Mouse (Mus musculus): ENCODE results near the gene Pla2g1b. TPM values are rescaled to one million over a fixed set of nuclear protein-coding genes. Genes with fewer than 3 reads are reported as not detected.
"Not testable (repeated sequence)": the region's sequence is repeated elsewhere in the genome, so short reads cannot be mapped to it uniquely, and the experiment has no call there.

Pla2g1b gene
- polyA plus RNA-seq, 2 experiments = not detected

DNA sequence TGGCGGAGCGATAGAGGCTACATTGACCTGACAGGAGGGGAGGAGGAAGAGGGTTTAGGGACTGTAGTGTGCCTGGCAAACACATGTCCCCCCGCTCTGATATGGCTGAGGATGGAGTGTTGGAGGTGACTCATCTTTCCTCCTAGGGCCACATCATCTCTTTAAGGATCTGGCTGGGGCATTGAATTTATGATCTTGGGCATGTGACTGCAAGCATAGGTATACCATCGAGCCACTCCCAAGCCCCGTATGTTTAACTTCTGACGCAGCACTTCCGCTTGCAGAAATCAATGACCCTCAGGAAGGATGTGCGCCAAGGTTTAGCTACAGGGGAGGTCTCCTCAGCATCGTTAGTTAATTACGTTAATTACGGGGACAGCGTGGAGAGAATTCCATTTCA, 37.0 kb downstream of the Pla2g1b start:
- ATAC-seq (ENCODE audit: low FRiP score, low read depth) (no peak), DNase-seq (ENCODE audit: low spot score) (no peak)
- Histone ChIP-seq H3K4me2 (replicated peaks; ENCODE audit: low read depth, low read length, severe bottlenecking) (no peak overlapping the region), H3K4me1 (ENCODE audit: control insufficient read depth, insufficient read depth, low read length) (peaks cover 6% of the 10 kb centered on the region), H3K9ac (ENCODE audit: low read depth, low read length, severe bottlenecking) (no peak overlapping the region), H3K36me3 (ENCODE audit: control insufficient read depth, insufficient read depth, low read length) (no peaks in the 10 kb centered on the region), H3K27ac (replicated peaks; ENCODE audit: low read depth, low read length) (no peak overlapping the region), H3K27me3 (ENCODE audit: control insufficient read depth, insufficient read depth, low read length) (no peaks in the 10 kb centered on the region), H3K4me3 (replicated peaks; ENCODE audit: low read length) (no peak overlapping the region), H3K9me3 (ENCODE audit: control insufficient read depth, low read length) (no peaks in the 10 kb centered on the region)
- TF ChIP-seq POLR2A (IDR thresholded peaks at IDR 0.05; ENCODE audit: borderline replicate concordance, extremely low read depth, insufficient read depth, insufficient read length) = no peak
- WGBS = 61% methylated on average over 12 of the region's 12 CpGs

DNA sequence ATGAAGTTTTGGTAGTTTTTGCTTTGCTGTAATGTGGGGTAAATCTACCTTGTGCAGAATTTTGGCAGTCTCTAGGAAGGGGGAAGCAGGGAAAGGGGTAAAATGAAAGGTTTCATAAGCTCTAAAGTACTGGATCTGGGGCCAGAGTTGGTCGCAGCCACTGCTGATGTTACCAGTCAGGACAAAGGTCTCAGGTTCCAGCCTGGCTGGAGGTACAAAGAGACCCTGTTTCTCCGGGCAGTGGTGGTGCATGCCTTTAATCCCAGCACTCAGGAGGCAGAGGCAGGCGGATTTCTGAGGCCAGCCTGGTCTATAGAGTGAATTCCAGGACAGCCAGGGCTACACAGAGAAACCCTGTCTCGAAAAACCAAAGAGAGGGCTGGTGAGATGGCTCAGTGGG, 39.6 kb downstream of the Pla2g1b start:
- 75% methylated on average over 4 of the region's 4 CpGs for WGBS
- not testable (repeated sequence) for H3K9ac ChIP-seq (ENCODE audit: low read depth, low read length, severe bottlenecking); H3K27ac ChIP-seq (replicated peaks; ENCODE audit: low read depth, low read length); ATAC-seq (ENCODE audit: low FRiP score, low read depth); DNase-seq (ENCODE audit: low spot score); H3K9me3 ChIP-seq (ENCODE audit: control insufficient read depth, low read length); H3K4me2 ChIP-seq (replicated peaks; ENCODE audit: low read depth, low read length, severe bottlenecking); H3K4me3 ChIP-seq (replicated peaks; ENCODE audit: low read length); H3K36me3 ChIP-seq (ENCODE audit: control insufficient read depth, insufficient read depth, low read length); H3K27me3 ChIP-seq (ENCODE audit: control insufficient read depth, insufficient read depth, low read length)
- H3K4me1 ChIP-seq (ENCODE audit: control insufficient read depth, insufficient read depth, low read length) = peaks cover 29% of the 10 kb centered on the region

DNA sequence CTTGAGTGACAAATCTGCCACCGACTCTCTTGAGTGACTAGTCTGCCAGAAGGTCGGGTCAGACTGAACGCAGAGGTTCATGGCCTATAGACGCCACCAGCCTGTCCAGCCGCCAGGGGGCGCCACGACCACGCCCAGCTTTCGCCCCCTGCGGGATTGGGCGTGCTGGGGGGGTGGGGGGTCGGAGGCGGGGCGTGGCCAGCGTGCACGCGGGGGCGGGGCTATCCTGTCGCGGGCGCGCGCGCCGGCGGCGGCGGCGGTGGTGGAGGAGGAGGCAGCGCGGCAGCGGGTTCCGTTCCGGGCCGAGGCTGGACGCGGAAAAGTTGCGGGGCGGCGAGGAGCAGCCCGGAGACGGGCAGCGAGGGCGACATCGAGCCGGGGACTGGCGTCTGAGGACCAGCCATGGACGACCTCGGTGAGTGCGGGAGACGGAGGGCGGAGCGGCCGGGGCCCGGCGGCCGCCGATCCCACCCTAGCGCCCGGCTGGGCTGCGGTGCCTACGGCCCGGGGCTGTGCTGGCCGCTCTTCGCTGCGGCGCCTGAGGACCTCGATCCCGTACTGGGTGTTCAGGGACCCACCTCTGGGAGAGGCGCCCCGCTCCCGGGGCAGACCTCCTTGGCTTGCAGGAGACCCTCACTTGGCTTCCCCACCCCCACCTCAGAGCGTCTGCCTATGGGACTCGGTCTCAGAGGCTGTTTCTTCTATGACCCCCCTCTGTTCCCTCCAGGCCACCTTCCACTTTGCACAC, 40.6 kb downstream of the Pla2g1b start, which contains the start of gene Pxn:
Pxn (plus strand) TSS at position 223 of the 748 bp plus-strand sequence.
- H3K9me3 ChIP-seq (ENCODE audit: control insufficient read depth, low read length) = no peaks in the 10 kb centered on the region
- H3K9ac ChIP-seq (ENCODE audit: low read depth, low read length, severe bottlenecking) = peak within 1 kb of the TSS; percentile 89
- H3K4me3 ChIP-seq (replicated peaks; ENCODE audit: low read length) = peak within 1 kb of the TSS; percentile 99
- peak; percentile 87 for DNase-seq (ENCODE audit: low spot score)
- ATAC-seq (ENCODE audit: low FRiP score, low read depth) = peak; percentile 86
- TF ChIP-seq POLR2A (IDR thresholded peaks at IDR 0.05; ENCODE audit: borderline replicate concordance, extremely low read depth, insufficient read depth, insufficient read length) = peak; percentile 85; the same call in 1 of the 2 replicates
- WGBS = 2% methylated on average over 52 of the region's 74 CpGs
- H3K4me1 ChIP-seq (ENCODE audit: control insufficient read depth, insufficient read depth, low read length) = peaks cover 29% of the 10 kb centered on the region
- no peaks in the 10 kb centered on the region for H3K27me3 ChIP-seq (ENCODE audit: control insufficient read depth, insufficient read depth, low read length)
- H3K4me2 ChIP-seq (replicated peaks; ENCODE audit: low read depth, low read length, severe bottlenecking) = peak within 1 kb of the TSS; percentile 74
- 0 out of 2 replicates have a peak, but pooled peaks cover under 1% of the 10 kb centered on the region for H3K36me3 ChIP-seq (ENCODE audit: control insufficient read depth, insufficient read depth, low read length)
- H3K27ac ChIP-seq (replicated peaks; ENCODE audit: low read depth, low read length) = peak within 1 kb of the TSS; percentile 52; the same call in 1 of the 2 replicates

DNA sequence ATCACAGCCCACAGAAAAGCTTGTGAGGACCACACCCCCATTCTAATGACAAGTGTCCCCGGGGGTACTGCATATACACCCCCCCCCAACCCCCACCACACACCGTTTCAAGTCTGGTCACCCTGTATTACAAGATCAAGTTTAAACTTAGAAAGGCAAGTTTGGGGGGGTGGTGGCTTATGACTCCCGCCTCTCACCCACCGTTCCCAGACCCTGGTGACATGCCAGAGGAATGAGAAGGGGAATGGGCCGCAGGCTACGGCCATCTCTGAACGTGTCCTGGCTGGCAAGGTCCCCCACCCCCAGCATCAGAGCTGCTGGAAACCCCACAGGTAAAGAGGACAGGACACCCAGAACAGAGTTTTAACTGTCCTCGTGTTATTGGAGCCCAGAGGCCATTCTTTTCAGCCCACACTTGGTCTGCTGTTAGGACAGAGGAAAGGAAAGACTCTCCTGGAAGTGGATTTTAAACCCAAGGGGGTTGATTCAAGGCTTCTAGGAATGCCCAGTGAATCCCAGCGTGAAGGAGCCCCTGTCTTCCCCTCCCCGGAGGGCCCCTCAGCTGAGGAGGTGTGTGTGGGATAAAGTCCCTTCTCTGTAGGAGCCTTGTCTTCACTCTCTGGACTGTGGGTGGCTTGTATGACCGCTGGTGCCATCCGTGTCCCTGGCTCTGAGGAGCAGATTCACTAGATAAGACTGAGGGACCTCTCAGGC, 41.4 kb downstream of the Pla2g1b start:
- Histone ChIP-seq H3K9ac (ENCODE audit: low read depth, low read length, severe bottlenecking) (peak overlapping the region; percentile 89), H3K36me3 (ENCODE audit: control insufficient read depth, insufficient read depth, low read length) (0 out of 2 replicates have a peak, but pooled peaks cover 3% of the 10 kb centered on the region), H3K4me1 (ENCODE audit: control insufficient read depth, insufficient read depth, low read length) (peaks cover 31% of the 10 kb centered on the region), H3K27me3 (ENCODE audit: control insufficient read depth, insufficient read depth, low read length) (no peaks in the 10 kb centered on the region), H3K27ac (replicated peaks; ENCODE audit: low read depth, low read length) (0 out of 2 replicates have a peak overlapping the region, but pooled peaks have one; percentile 4), H3K4me2 (replicated peaks; ENCODE audit: low read depth, low read length, severe bottlenecking) (peak overlapping the region; percentile 74), H3K4me3 (replicated peaks; ENCODE audit: low read length) (peak overlapping the region; percentile 99), H3K9me3 (ENCODE audit: control insufficient read depth, low read length) (no peaks in the 10 kb centered on the region)
- WGBS = 18% methylated on average over 12 of the region's 12 CpGs
- TF ChIP-seq POLR2A (IDR thresholded peaks at IDR 0.05; ENCODE audit: borderline replicate concordance, extremely low read depth, insufficient read depth, insufficient read length) = no peak
- ATAC-seq (ENCODE audit: low FRiP score, low read depth) (no peak), DNase-seq (ENCODE audit: low spot score) (no peak)

DNA sequence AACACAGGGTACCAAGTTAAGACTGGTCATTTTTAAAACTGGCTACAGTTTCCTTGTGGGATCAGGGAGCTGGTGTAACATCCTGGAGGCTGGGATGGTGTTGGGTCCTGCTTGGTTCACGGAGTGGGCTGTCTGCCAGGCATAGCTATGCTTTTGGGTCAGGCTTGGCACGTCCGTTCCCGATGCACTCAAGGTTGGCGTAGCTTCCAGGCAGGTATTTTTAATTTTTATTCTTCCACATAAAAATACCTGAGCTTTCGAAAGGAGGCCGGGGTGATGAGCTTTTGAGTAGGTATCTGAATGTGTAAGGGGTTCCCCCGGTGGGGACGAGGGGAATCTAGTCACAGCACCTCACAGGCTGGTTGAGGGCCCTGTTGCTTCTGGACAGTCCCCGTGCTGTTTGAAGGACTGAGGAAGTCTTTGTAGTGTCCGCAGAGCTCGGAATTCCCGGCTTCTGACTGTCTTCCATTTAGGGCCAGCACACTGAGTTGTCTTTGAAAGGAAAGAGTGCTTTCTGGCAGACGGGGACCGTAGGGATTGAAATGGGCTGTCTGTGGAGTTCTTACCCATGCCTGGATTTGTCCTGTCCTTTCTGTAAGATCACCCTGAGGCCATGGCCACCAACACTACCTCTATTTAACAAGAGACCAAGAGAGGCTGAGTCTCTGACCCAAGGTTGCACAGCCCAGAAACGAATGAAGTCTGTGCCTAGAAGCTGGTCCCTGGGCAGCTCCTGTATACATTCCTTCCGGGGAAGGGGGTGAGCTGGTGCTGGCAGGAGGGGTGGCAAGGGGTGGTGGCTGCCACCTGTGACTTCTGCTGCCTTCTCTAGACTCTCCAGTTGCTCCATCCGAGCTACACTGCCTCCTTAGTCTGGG, 42.2 kb downstream of the Pla2g1b start:
- Histone ChIP-seq H3K27ac (replicated peaks; ENCODE audit: low read depth, low read length) (0 out of 2 replicates have a peak overlapping the region, but pooled peaks have one; percentile 4), H3K27me3 (ENCODE audit: control insufficient read depth, insufficient read depth, low read length) (no peaks in the 10 kb centered on the region), H3K9me3 (ENCODE audit: control insufficient read depth, low read length) (no peaks in the 10 kb centered on the region), H3K36me3 (ENCODE audit: control insufficient read depth, insufficient read depth, low read length) (peaks cover 10% of the 10 kb centered on the region; the same call in 1 of the 2 replicates), H3K4me3 (replicated peaks; ENCODE audit: low read length) (peak overlapping the region; percentile 99), H3K4me1 (ENCODE audit: control insufficient read depth, insufficient read depth, low read length) (peaks cover 31% of the 10 kb centered on the region), H3K4me2 (replicated peaks; ENCODE audit: low read depth, low read length, severe bottlenecking) (peak overlapping the region; percentile 74), H3K9ac (ENCODE audit: low read depth, low read length, severe bottlenecking) (peak overlapping the region; percentile 89)
- no peak for ATAC-seq (ENCODE audit: low FRiP score, low read depth)
- 31% methylated on average over 18 of the region's 18 CpGs for WGBS
- DNase-seq (ENCODE audit: low spot score) = no peak
- TF ChIP-seq POLR2A (IDR thresholded peaks at IDR 0.05; ENCODE audit: borderline replicate concordance, extremely low read depth, insufficient read depth, insufficient read length) = no peak
